Mouse (Mus musculus) urinary bladder, adult 18-20 months (tissue): ENCODE measurements at regions not wholly inside any gene's neighbourhood (a gene's known extent, or its start where the extent isn't known, plus 50 kb on each side); places are given as distances from the start of the nearest gene placed in this dataset.

Experiments used
- DNase-seq, 2 experiments: peaks; one replicate each; pipeline ENCODE4 v3.0.0; 2022; ENCODE audit warnings: low spot score in 2 of 2, mixed read lengths in 2 of 2

DNA sequence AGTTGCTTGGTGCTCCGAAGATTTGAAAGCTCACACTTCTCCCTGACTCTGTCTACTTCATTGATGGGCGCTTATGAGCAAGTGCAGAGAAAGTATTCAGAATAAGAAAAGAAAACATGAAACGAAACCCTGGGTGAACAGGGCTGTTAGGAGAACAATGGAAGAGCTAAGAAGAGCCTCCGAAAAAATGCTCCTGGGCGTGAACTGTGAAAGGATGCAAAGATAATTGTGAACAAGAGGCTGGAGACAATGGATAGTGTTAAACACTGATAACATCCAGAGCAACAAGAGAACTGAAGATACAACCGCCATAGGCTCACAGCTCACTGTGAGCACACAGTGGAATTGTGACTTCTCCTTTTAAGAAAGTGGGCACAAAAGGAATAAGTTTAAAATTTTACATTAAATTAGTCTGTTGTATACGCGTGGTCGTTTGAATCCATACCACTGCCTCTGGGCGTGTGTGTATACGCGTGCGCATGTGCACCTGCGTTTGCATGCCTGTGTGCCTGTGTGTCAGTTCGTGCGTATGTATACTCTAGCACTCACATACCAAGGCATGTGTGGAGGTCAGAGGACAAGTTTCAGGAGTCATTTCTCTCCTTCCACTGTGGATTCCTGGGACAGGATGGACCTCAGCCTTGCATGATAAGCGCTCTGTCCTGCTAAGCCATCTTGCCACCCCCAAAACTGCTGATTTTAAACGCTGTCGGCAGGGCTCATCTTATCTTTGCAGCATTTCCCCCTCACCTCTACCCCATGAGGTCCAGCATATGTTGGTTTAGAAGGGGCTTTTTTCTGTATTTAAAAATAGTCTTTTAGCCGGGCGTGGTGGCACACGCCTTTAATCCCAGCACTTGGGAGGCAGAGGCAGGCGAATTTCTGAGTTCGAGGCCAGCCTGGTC is 113.0 kb upstream of the 1700016C15Rik start:
- DNase-seq: no peak

DNA sequence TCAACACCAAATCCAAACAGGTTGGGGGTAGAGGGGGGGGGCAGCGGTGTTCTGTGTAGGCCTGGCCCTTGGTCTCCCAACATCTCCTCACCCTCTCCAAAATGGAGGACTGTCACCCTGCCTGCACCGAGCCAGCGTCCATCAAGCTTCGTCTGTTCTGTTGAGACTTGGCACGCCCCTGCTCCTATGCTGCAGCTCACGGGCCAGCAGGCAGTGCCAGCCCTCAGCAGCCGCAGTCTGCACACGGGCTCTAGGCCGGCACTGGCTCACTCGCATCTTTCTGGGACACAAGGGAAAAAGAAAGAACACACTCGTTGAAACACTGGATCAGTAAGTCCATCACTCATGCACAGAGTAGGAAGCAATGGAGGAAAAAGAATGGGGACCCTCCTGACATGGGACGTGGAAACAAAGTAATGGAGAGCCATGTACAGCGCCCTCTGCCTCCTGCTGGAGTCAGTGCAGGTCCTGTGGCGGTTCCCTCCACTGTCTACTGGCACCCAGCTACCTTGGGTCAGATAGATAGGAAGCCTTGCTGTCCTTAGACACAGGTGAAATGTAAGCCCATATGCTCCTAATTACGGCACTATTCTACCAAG is 109.0 kb upstream of the 1700016C15Rik start:
- DNase-seq: no peak

- no peak for DNase-seq
Observed at GRCm38 (mm10) chr1:177621854-177622590, 107.6 kb upstream of the 1700016C15Rik start.

- peak; percentile 18 to 30 for DNase-seq
Observed at GRCm38 (mm10) chr1:177623304-177623726, 106.3 kb upstream of the 1700016C15Rik start.

GRCm38 (mm10) chr1:177623735-177624134 is 105.9 kb upstream of the 1700016C15Rik start:
- no peak for DNase-seq

DNA sequence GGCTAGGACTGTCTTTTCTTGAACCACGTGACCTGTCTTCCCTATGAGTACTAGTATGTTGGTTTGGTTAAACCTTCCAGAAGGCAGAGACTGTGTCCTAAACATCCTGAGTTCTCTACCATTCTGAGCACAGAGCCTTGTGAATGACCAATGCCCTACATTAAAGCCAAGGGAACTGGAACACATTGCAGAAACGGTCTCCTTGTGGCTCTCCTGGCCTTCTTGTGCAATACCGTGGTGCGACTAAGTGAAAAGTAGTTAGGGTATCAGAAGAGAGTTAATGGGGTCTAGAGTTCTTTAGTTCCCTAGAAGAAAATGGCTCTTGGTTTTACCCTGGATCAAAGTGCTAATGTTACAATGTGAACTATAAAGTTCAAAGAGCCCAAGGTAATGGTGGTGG is 101.8 kb upstream of the 1700016C15Rik start:
- DNase-seq: no peak

GRCm38 (mm10) chr1:177633966-177634602 is 95.5 kb upstream of the 1700016C15Rik start:
- peak; percentile 18 for DNase-seq

DNA sequence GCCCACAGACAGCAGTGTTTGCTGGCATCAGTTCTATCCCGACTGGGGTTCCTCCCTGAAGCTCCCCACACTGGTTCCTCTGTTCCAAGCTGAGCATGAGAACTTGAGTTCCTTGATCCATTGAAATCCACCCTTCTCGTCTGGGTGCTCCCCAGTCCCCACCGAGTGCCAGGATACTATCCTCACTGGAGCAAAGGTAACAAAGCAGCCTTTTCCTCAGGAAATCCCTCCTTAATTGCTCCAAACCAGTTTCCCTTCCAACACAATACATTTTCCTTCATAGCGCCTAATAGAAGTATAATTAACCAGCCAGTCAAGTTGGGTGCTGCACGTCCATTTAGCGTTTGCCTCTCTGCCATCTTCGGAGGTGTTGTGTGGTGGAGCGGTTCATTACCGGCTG is 92.6 kb upstream of the 1700016C15Rik start:
- no peak for DNase-seq

GRCm38 (mm10) chr1:177638381-177638780 is 91.2 kb upstream of the 1700016C15Rik start:
- no peak for DNase-seq

DNA sequence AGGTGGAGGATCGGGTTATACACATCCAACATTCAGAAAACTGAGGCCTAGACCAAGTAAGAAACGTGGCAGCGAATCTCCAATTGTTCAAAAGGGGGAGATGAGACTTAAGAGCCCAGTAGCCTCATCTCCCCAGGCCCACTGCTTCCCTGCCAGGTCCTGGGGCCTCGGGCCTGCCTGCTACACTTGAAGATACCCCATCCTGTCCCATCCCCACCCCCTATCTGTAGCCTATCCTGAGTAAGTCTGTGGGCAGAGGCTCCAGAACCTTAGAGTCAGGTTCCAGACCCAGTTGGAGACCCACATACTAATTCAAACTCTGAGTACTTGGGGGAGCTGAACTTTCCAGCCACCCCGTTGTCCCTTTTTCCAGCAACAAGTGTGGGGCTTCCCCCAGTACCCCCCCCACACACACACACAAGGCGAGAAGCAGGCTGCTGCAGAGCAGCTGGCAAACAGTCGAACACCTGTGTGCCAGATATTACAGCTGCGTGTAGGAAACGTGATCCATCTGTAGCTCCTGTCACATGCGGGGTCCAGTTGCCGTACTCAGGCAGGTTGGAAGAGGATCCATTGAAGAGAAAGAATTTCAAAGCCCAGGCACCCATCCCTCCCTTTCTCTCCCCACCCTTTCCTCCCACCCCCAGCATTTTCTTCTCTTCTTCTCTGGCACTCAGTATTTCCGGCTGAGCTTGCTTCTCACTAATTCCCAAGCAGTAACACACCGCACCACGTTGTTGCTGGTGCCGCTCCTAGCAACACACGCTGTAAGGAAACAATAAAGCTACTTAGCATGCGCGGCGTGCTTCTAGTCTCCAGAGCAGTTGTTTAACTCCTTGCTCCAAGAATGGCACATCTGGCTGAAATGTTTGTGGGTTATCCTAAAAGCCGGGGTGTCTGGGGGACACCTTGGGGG is 89.4 kb upstream of the 1700016C15Rik start:
- DNase-seq: no peak

DNA sequence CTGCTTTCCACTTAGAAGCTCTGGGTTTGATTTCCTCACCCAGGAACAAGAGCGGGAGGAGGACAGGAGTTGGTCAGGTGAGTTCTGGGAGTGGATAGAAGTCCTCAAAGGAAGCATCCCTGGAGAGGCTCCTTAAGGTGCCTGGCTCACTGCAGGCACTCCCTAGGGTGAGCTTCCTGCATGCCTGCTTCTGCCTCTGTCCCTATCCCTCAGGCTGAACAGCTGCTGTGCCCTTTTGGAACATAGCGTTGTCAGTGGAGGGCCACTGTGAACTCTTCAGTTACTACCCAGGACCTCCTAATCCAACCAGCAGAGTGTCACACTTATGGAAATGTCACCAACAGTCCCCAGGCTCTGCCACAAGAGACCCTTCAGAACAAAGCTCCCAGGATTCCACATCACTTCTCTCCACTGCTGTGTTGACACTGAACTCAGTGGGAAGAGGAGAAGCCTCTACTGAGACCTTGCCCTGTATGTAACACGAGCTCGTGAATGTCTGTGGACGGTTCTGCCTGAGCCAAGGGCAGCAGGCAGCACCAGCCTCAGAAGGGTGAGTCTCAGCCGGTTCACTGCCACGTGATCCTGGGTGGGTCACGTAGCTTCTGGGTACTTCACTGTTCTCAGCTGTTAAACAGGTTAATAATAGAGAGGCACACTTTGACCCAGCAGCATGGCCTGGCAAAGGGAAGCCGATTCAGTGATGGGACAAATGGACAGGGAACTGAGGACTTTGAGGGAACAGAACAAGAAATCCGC is 86.7 kb upstream of the 1700016C15Rik start:
- no peak for DNase-seq

- no peak for DNase-seq
Observed at GRCm38 (mm10) chr1:177643662-177644061, 86.0 kb upstream of the 1700016C15Rik start.

DNA sequence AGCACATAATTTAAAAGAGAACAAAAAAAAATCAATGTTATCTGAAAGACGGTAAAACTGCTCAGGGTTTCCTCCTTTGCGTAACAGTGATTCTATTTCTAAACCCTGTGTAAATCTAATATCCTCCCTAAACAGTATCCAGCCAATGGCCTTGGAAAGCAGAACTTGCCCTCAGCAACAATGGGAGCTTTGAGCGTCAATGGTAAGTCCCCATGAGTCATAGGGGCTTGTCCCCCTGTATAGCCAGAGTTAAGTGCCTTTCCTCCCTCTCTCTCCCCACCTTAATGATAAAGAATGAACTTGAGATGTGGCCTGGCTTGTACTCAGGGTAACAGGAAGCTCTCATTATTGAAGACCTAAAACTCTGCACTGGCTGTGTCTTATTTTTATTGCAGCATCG is 85.4 kb upstream of the 1700016C15Rik start:
- no peak for DNase-seq

- no peak for DNase-seq
Observed at GRCm38 (mm10) chr1:177645327-177645726, 84.3 kb upstream of the 1700016C15Rik start.

GRCm38 (mm10) chr1:177645897-177646535 is 83.6 kb upstream of the 1700016C15Rik start:
- no peak for DNase-seq

- no peak for DNase-seq
Observed at GRCm38 (mm10) chr1:177647876-177648275, 81.7 kb upstream of the 1700016C15Rik start.

DNA sequence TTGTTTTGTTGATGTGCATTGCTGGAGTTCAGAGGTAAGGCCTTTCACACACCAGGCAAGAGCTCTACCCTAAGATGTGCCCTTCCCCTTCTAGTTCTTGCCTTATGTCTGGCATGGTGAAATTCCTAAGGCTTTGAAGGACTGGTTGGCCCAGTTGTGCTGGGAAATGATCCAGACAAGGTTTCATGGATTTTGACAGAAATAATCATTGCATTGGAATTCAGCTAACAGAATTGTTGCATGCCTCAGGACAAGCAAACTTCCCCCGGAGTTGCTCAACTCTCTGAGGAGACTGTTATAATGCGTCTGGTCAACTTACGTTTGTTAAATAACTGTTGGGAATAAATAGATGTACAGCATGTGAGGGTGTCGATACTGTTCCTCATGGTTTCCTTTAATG is 80.6 kb upstream of the 1700016C15Rik start:
- DNase-seq: no peak

- no peak for DNase-seq
Observed at GRCm38 (mm10) chr1:177651219-177651618, 78.4 kb upstream of the 1700016C15Rik start.

DNA sequence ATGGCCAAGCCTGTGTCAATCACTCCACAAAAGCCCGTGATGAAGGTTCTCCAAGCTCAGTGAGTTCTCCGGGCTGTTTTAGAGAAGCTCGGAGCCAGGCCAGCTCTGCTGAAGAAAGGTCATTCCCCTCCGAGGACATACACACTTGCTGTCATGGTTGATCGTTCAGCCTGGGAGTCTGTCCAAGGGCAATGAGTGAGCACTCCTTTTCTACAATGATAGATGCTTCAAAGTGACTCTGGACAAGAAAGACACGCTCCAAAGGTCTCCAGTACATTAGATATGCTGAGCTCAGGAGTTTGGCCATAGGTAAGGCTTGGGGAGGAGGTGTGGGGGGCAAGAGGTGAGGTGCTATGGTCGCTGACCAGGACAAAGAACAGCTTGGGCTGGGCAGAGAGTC is 66.5 kb upstream of the 1700016C15Rik start:
- no peak for DNase-seq
